Mouse (Mus musculus) CH12.LX (cell line): ENCODE data around the gene Gm49392.

Source experiments
- CHD1 ChIP-seq: IDR thresholded peaks from 2 replicates; pipeline ENCODE4 v1.6.1; 2012; ENCODE audit warnings: low read depth, low read length, improper control_type of control experiment, inconsistent platforms
- CTCF ChIP-seq, 2 experiments: IDR thresholded peaks in 1 of 2; conservative IDR thresholded peaks in 1 of 2; 2 replicates each; pipeline ENCODE4 v1.5.1; 2011 to 2012; ENCODE audit warnings: low read depth in 2 of 2, low read length in 2 of 2, improper control_type of control experiment in 1 of 2, inconsistent platforms in 1 of 2, mild to moderate bottlenecking in 1 of 2, moderate library complexity in 1 of 2
- HCFC1 ChIP-seq: IDR thresholded peaks from 2 replicates; pipeline ENCODE4 v1.6.1; 2012; ENCODE audit warnings: low read depth, mild to moderate bottlenecking, inconsistent platforms, low read length, improper control_type of control experiment
- JUND ChIP-seq: conservative IDR thresholded peaks from 2 replicates; pipeline ENCODE4 v1.6.1; 2011; ENCODE audit warnings: low read depth, low read length, improper control_type of control experiment
- MAFK ChIP-seq: IDR thresholded peaks from 2 replicates; pipeline ENCODE4 v1.6.1; 2011; ENCODE audit warnings: low read length, improper control_type of control experiment; ENCODE audit not compliant: insufficient replicate concordance
- MAX ChIP-seq: IDR thresholded peaks from 2 replicates; pipeline ENCODE4 v1.6.1; 2011; ENCODE audit warnings: low read length, improper control_type of control experiment
- MAZ ChIP-seq: IDR thresholded peaks from 2 replicates; pipeline ENCODE4 v1.6.1; 2012; ENCODE audit warnings: low read depth, mild to moderate bottlenecking, inconsistent platforms, low read length, improper control_type of control experiment, moderate library complexity
- MEF2A ChIP-seq: IDR thresholded peaks from 2 replicates; pipeline ENCODE4 v1.6.1; 2014; ENCODE audit warnings: low read depth, mild to moderate bottlenecking, inconsistent platforms, low read length, improper control_type of control experiment, borderline replicate concordance
- MXI1 ChIP-seq: IDR thresholded peaks from 2 replicates; pipeline ENCODE4 v1.6.1; 2011; ENCODE audit warnings: mild to moderate bottlenecking, low read depth, low read length, improper control_type of control experiment
- TCF12 ChIP-seq: IDR thresholded peaks from 2 replicates; pipeline ENCODE4 v1.6.1; 2014; ENCODE audit warnings: low read depth, mild to moderate bottlenecking, inconsistent platforms, low read length, improper control_type of control experiment
- ZKSCAN1 ChIP-seq: IDR thresholded peaks from 2 replicates; pipeline ENCODE4 v1.6.1; 2012; ENCODE audit warnings: low read depth, inconsistent platforms, low read length, improper control_type of control experiment, borderline replicate concordance

DNA sequence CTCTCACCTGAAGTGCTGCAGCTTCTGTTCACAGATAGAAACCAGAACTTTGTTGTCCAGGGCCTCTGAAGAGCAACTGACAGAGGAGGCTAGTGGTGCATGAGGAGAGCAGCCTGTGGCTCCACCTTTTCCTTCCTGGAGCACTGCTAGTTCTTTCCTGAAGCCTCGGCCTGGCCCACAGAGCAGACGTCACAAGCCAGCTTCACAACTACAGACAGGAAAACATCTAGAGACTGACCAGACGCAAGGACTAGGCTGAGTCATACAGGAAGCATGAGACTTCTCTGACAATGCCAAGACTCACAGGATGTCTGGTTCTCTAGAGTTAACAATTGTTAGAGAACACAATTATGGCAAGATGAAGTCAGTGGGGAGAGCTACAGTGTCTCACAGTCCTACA, 634 bp upstream of the Gm49392 start, which contains the start of gene Ctla2b:
- no peak for TF ChIP-seq MAZ
- TF ChIP-seq JUND, result no peak
- TF ChIP-seq MXI1, result no peak
- TF ChIP-seq MEF2A, result no peak
- no peak for TF ChIP-seq CTCF (conservative IDR thresholded peaks at IDR 0.05 in 1 of 2, IDR thresholded peaks at IDR 0.05 in 1 of 2; ENCODE audit: low read depth in 2 of 2, low read length in 2 of 2)
- no peak for TF ChIP-seq CHD1
- no peak for TF ChIP-seq TCF12
- no peak for TF ChIP-seq MAFK
- no peak for TF ChIP-seq MAX
- TF ChIP-seq HCFC1, result no peak
- TF ChIP-seq ZKSCAN1, result no peak
